Mouse (Mus musculus): Measurements from ENCODE around the gene Hnrnpdl.

Hnrnpdl gene

DNA sequence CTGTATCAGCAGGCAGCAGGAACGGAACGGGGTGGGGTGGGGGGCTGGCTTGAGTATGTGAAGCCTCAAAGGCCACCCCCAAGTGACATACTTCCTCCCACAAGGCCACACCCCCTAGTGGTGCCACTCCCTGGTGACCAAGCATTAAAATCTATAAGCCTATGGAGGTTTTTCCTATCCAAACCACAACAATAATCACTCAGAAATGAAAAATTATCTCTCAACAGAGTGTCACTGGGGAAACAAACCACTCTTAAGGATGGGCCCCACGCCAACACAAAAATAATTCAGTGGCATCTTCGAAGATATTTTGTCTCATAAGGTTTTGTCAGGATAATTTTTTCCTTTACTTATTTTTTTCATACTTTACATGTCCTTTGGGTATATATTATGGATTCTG, 35.6 kb downstream of the Hnrnpdl start:
- DNase-seq (ENCODE audit: low spot score), result no peak

DNA sequence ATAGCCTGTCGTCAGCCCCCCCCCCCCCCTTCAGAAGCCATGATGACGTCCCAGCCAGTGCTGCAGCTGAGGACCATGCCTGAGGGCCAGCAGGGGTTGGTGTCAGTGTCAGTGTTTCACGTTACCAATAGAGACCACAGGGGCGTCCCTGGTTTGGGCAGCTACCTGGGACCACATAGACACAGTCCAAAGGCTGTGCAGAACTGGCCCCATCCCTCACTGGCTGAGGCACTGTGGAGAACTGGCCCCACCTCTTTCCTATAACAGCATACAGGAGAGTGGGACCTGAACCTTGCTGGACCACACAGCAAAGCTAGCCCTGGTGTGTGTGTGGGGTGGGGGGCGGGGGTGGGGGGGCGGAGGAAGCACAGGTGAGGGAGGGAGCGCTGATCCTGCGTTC, 39.0 kb downstream of the Hnrnpdl start:
- no peak for DNase-seq (ENCODE audit: low spot score)

DNA sequence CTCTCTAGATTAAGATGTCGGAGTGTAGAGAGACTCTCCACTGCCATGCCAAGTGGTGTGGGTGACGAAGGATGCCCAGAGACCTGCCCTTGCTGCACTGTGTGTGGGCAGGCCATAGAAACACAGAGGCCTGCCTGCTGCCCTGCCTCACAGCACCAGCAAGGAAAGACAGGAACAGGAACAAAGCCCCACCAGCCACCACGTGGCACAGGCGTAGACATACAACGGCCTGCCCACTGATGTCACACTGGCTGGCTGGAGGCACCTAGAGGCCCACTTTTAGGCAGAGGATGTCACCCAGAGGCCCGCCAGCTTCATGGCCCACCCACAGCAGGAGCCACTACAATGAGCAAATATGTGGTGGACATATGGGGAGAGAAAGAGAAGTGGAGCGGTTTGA, 39.4 kb downstream of the Hnrnpdl start:
- DNase-seq (ENCODE audit: low spot score), result no peak

DNA sequence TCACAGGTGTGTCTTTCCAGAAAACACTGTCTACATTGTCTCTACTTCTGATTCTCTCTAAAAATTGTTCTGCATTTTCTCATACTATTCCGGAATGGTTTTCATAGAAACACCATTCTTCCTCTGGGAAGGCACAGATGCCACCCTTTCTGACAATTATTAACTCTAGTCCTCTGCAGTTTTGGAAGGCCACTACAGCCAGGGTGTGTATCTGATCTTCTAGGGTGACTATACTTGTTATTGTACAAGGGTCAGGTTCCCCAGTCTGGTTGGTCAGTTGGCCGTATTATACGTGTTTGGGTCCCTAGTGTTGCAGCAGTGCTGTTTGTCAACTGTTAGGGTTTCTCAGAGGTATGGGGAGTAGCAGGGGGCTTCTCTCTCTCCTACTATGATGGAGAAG, 44.8 kb downstream of the Hnrnpdl start:
- no peak for DNase-seq (ENCODE audit: low spot score)

DNA sequence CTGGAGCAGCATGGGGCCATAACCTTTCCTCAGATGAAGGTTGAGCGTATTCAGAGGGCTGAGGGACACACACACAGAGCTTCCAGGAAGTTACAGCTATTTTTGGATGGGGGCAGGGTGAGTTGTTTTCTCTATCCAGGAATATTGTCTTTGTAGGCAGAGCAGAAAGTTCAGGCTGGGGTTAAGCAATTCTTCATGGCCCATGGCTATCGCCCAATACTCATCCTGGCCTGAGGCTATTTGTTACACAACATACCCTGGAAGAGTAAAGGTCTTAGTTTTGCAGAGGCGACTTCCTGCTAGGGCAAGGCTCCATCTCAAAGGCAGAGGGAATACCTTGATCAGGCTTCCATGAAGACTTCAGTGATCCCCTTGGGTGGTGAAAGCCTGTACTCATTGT, 45.3 kb downstream of the Hnrnpdl start:
- DNase-seq (ENCODE audit: low spot score), result no peak

Measured in testis, postnatal 14 days (tissue).